Mouse (Mus musculus): Measurements from ENCODE around the gene Kcnj4.
A peak's percentile ranks its signal among the peaks of the same experiment; 100 is the strongest.

Kcnj4 gene

DNA sequence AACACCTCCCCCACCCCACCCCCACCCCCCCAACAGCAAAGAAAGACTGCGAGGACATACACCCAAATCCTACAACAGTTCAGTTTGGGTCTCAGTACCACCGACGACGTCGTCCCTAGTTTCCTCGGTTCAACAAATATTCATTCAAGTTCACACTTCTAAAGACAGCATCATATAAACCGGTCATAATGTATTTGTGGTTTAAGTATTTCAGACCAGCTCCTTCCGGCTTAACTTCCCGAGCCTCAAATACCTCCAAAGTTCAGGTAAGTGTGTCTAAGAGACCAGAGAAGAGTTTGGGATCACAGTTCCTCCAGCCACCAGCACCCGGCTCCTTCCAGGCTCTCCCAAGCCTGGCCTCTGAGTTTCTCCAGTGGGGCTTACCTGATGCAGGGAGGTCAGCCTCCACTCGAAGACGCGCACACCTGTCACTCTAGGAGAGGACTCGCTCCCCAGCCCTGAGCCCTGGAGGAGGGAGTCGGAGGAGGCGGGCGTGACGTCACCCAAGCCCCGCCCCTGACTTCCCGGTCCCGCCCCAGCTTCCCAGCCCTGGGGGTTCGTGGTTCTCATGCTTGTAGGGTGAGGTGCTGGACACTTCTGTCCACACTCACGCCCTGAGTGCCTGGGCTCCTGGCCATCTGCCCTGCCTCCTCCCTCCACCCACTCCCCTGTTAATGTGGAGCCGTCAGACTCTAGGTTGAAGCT is 49.8 kb downstream of the Kcnj4 start, which contains the start of gene Csnk1e:
TSS of gene Csnk1e (minus strand) at position 461 of the 705 bp plus-strand sequence.
- peak; percentile 54 for DNase-seq (ENCODE audit: low spot score)

DNA sequence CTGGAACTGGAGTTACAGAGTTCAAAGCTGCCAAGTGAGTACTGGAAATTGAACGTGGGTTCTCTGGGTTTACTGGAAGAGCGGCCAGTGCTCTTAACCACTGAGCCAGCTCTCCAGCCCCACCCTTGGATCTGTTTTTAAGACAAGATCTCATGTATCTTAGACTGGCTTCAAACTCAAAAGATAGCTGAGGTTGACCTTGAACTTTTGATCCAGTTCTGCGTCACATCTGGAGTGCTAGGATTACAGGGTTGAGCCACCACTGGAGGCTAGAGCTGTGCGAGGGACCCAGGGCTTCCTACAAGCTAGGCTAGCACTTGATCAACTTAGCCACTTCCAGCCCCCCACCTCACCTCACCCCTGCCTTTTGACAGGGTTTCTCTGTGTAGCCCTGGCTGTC is 51.2 kb downstream of the Kcnj4 start:
- DNase-seq (ENCODE audit: low spot score), result no peak

GRCm38 (mm10) chr15:79448041-79448440 is 57.0 kb downstream of the Kcnj4 start:
- no peak for DNase-seq (ENCODE audit: low spot score)

DNA sequence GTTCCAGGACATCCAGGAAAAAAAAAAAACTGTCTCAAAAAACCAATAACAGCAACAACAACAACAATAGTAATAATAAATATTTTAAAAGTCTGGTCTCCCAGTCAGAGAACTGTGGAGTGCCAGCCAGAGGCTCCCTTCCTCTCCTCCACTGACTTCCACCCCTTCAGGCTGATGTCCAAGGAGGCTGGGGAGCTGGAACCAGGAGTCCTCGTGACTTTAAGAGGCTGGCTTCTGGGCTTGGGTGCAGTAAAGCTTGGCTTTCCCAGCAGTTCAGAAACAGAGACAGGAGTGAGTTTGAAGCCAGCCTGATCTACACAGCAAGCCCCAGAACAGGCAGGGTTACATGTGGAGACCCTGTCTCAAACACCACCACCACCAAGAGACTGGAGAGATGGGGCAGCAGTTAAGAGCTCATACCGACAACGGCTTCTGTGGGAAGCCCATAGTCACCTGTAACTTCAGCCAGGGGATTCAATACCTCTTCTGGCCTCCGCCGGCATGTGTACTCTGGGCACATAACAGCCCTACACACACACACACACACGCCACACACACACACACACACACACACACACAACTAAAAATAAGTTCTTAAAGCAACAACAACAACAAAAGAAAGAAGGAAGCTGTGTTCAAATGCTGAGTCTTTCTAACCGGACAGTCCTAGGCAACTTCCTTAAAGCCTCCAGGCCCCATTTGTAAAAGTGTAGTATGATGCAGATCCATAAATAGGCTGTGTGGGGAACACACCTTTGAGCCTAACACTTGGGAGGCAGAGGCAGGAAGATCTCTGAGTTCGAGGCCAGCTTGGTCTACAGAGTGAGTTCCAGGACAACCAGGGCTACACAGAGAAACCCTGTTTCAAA is 59.0 kb downstream of the Kcnj4 start:
- no peak for DNase-seq (ENCODE audit: low spot score)

DNA sequence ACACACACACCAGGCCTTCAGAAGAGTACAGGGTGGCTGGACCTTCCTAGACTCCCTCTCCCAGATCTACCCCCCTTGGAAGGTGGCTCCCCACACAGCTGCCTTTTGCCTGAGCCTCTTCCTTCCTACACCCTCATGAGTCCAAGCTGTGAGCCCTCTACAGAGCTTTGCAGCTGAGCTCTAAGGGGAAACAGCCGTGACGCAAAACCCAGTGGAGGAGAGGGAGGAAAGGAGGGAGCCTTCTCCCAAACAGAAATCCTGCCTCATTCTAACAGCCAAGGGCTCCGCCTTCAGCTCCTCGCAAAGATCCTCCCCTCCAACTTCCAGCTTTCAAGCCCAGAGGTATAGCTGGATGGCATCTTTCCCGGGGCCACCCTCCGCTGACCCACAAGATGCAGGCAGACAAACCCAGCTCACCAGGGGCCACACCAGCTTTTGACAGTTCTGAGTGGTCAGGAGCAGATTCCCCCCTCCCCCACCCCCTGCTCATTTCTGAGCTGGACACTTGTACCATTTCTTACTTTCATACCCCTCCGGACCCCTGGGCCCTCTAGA is 61.1 kb downstream of the Kcnj4 start:
- DNase-seq (ENCODE audit: low spot score), result no peak

DNA sequence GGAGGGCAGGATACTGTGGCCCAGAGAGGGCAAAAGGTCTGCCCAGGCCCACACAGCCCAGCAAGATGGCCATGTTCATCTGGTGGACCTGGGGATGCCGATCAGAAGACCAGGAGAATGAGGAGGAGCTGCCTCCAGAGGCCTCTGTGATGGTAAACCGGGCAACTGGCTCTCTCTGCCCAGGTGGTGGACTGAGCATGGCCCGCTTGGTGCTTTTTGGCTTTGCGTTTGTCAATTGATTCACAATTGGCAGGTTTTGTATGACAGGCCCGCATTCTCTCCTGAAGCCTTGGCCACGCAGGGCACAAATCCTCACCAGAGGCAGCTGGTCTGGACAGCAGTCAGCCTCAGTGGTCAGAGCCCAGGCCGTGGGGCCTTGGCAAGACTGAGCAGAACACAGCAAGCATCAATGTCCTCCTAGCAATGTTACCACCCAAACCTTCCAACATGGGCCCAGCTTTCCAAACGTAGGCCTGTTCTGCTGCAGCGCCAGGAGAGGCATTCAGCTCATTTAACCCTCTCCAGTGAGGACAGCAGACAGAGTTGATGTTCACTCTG is 62.0 kb downstream of the Kcnj4 start:
- DNase-seq (ENCODE audit: low spot score), result no peak

GRCm38 (mm10) chr15:79442257-79442611 is 62.8 kb downstream of the Kcnj4 start:
- no peak for DNase-seq (ENCODE audit: low spot score)

- peak; percentile 56 for DNase-seq (ENCODE audit: low spot score)
Measured at GRCm38 (mm10) chr15:79441331-79442256, 63.4 kb downstream of the Kcnj4 start.

DNA sequence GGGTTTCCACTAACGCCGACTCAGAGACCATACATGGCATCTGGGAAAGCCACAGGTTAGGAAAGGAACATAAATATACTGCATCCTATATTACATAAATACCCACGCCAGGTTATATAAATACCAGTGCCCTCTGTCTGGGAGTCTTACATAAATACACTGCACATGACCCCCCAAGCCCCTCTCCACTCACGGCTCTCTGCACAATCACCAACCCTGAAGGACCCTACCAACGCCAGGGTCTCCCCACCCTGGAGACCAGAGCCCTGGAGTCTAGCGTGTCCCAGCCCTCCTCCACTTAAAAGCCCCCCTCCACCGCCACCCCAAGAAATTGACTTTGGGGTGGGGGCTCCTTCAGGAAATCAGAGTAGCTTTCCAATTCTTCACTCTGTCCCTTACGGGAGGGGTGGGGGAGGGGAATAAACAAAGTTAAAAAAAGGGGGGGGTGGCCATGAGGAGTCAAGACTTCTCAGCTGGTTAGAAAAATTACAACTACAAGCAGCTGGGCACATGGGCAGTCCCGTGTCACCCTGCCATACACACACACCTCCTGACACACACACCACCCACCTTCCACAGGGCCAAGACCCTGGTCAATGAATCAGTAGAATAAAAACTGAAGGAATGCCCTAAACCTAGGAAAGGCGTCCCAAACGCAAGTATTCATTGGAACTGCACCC is 64.2 kb downstream of the Kcnj4 start:
- DNase-seq (ENCODE audit: low spot score), result no peak

- DNase-seq (ENCODE audit: low spot score), result no peak
Measured at GRCm38 (mm10) chr15:79440223-79440622, 64.8 kb downstream of the Kcnj4 start.

DNA sequence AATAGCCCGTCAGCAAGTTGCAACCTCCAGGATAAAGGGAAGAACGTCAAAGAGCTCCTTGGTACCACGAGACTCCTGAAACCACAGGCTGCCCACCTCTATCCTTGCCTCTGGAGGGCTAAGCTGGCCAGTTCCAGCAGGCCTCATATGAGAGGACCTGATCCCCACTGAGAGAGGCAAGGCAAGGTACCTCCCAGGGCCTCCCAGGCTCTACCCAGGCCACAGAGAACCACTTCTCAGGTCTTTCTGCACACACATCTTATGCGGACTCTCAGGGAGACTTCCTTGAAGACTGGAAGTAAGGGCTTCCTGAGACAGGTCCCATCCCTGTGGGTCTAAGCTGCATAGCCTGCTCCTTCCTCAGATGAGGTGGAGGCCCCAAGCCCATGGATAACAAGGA is 65.7 kb downstream of the Kcnj4 start:
- DNase-seq (ENCODE audit: low spot score), result no peak

GRCm38 (mm10) chr15:79438816-79439215 is 66.2 kb downstream of the Kcnj4 start:
- DNase-seq (ENCODE audit: low spot score), result no peak

DNA sequence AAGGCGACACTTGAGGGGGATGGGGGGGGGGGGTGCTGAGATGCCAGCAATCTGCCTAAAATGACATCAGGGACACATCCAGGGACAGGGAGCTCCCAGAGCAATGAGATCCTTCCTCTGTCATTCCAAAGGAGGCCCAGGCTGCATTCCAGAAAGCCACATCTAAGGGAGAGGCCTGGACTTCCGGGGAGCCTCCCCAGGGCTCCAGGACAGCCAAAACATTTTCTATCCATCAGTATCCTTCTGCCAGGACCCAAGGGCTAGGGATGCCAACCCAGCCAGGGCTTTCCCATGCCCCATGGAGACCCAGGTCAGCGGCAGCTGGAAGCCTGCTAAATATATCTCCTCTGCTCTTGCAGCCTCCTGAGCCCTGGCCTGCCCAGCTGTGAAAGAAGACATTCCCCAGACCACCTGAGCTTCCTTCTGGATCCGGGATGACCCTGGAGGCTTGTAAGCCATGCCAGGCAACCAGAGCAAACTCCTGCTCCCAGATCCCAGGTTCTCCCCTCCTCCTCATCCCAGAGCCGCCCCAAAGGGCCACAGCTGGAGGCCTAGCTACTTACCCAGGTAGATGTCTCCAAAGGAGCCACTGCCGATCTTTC is 66.7 kb downstream of the Kcnj4 start:
- no peak for DNase-seq (ENCODE audit: low spot score)

GRCm38 (mm10) chr15:79437541-79438208 is 67.4 kb downstream of the Kcnj4 start:
- no peak for DNase-seq (ENCODE audit: low spot score)

DNA sequence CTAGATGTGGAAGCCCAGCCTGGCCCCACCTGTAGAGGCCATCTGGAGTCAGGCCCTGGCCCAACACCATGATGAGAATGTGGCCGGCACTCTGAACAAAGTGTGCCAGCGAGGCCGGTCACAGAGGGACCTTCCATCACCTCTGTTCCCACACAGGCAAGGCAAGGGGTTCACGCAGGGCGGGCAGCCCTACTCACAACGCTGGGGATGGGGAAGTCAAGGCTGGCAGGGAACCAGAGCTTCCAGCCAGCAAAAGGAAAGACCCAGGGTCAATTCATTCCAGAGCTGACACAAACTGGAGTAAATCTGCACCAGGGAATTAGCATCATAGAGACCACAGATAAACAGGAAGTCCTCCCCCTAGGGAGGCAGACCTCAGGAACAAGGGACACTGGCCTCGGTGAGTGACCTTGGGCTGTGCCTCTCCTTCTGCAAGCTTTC is 68.5 kb downstream of the Kcnj4 start:
- DNase-seq (ENCODE audit: low spot score), result no peak

DNA sequence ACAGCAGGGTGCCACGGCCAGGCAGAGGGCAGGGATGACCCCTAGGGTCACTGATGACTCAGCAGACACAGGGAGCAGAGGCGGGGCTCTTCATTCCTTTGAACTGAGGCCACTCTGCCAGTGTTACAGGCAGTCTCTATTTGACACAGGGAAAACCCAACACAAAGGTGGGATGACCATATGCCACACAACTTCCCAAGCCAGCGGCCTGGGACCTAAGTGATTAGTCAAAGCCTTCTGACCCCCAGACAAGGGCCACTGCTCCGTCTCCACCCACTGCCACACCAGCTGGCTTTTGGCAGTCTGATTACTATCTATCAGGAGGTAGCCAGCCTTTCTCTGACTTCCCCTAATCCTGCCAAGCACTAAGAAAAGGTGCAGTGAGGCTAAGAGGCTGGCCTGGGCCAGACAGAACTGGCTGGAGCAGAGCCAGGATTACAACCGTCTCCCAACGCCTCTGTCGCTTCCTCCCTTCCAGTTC is 69.8 kb downstream of the Kcnj4 start:
- DNase-seq (ENCODE audit: low spot score), result no peak
